Mouse (Mus musculus) heart, postnatal 0 days (tissue): ENCODE measurements around the gene Gm27029.

ENCODE experiments used
- CTCF ChIP-seq: IDR thresholded peaks from 2 replicates; pipeline ENCODE4 v1.5.1; 2016; ENCODE audit warnings: antibody characterized with exemption, control low read depth, low read depth
- EP300 ChIP-seq: IDR thresholded peaks from 2 replicates; pipeline ENCODE4 v1.6.1; 2016; ENCODE audit warnings: antibody characterized with exemption, low read depth

DNA sequence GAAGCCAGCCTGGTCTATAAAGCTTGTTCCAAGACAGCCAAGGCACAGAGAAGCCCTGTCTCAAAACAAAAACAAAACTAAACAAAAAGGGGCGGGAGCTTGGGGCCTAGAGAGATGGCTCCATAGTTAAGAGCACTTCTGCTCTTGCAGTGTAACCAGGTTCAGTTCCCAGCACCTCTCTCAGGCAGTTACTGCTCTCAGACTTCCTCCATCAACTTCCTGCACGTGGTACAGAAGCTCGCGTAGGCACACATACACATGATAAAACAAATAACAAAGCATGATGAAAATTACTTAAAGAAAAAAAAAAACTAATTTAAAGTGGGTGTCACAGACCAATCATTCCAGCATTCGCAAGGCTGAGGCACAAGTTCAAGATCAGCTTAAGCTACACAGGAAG lies 4.4 kb downstream of the Gm27029 start:
- TF ChIP-seq EP300 (no peak), CTCF (no peak)
